Mouse (Mus musculus): ENCODE measurements around the gene Trim80.
"Not testable (repeated sequence)": the region's sequence is repeated elsewhere in the genome, so short reads cannot be mapped to it uniquely, and the experiment has no call there.

GRCm38 (mm10) chr11:115477388-115477787 is 37.0 kb downstream of the Trim80 start:
- TF ChIP-seq MEF2A (IDR thresholded peaks at IDR 0.05; ENCODE audit: extremely low read depth, insufficient replicate concordance, low read depth, low read length, poor library complexity, severe bottlenecking); KAT2A (conservative IDR thresholded peaks at IDR 0.05; ENCODE audit: low read depth, low read length); TAL1 (IDR thresholded peaks at IDR 0.05; ENCODE audit: low read length); HCFC1 (IDR thresholded peaks at IDR 0.05; ENCODE audit: low read depth, low read length); ZC3H11A (IDR thresholded peaks at IDR 0.05; ENCODE audit: low read depth, low read length); CTCF (IDR thresholded peaks at IDR 0.05 in 2 of 3, conservative IDR thresholded peaks at IDR 0.05 in 1 of 3; ENCODE audit: control insufficient read depth in 1 of 3, insufficient read depth in 1 of 3, low read depth in 2 of 3, low read length in 3 of 3, poor library complexity in 1 of 3, severe bottlenecking in 1 of 3); GATA1 (IDR thresholded peaks at IDR 0.05; ENCODE audit: low read depth, low read length); NELFE (IDR thresholded peaks at IDR 0.05; ENCODE audit: low read depth, low read length): not testable (repeated sequence)
